Mouse (Mus musculus): ENCODE data around the gene Usp31. TPM values are rescaled to one million over a fixed set of nuclear protein-coding genes. Genes with fewer than 3 reads are reported as not detected.

The Usp31 gene
- polyA plus RNA-seq (2012; rRNA removed; ENCODE audit: low replicate concordance) = 0.58 and 0.90 TPM in 2 replicates

GRCm38 (mm10) chr7:121707073-121707667 lies at the start of gene Usp31:
TSS of gene Usp31 (minus strand) at chr7:121707253.

GRCm38 (mm10) chr7:121734171-121734831 lies 27.2 kb upstream of the Usp31 start, which contains the start of gene Scnn1g:
TSS of gene Scnn1g (plus strand) at chr7:121734479.

Other genes with a start within 250 kb of the Usp31 start
- gene Scnn1g, start 27.2 kb upstream of the Usp31 start, polyA plus RNA-seq (2012; rRNA removed; ENCODE audit: low replicate concordance) = 0.11 TPM in 1 of 2 replicates, not detected in the other
- 0.16 TPM in 1 of 2 replicates, not detected in the other for gene Scnn1b, start 157.8 kb upstream of the Usp31 start, polyA plus RNA-seq (2012; rRNA removed; ENCODE audit: low replicate concordance)